Mouse (Mus musculus) hindbrain, embryonic 15.5 days (tissue): ENCODE measurements at regions not wholly inside any gene's neighbourhood (a gene's known extent, or its start where the extent isn't known, plus 50 kb on each side); places are given as distances from the start of the nearest gene placed in this dataset.

Experiments used
- ATAC-seq: fragments of 200-750 bp; cut with Nextera tagmentation; 2 replicates; pipeline ENCODE4 v1.8.0; 2017; ENCODE audit warnings: low read depth, moderate number of reproducible peaks, moderate TSS enrichment; ENCODE audit not compliant: low FRiP score
- H3K27ac ChIP-seq: fragments of 300-500 bp; sonication (generic); replicated peaks from 2 replicates; pipeline ENCODE4 v1.5.1; 2015; ENCODE audit warnings: mild to moderate bottlenecking, inconsistent platforms
- H3K27me3 ChIP-seq: fragments of 300-500 bp; sonication (generic); 2 replicates; pipeline ENCODE4 v1.6.1; 2015; ENCODE audit warnings: control low read depth, inconsistent platforms
- H3K36me3 ChIP-seq: fragments of 300-500 bp; sonication (generic); 2 replicates; pipeline ENCODE4 v1.6.1; 2015; ENCODE audit warnings: control low read depth, inconsistent platforms
- H3K4me1 ChIP-seq: fragments of 300-500 bp; sonication (generic); replicated peaks from 2 replicates; pipeline ENCODE4 v1.6.1; 2015; ENCODE audit warnings: control low read depth, inconsistent platforms
- H3K4me2 ChIP-seq: fragments of 300-500 bp; sonication (generic); 2 replicates; pipeline ENCODE4 v1.6.1; 2015; ENCODE audit warnings: moderate library complexity, mild to moderate bottlenecking, inconsistent platforms
- H3K4me3 ChIP-seq: fragments of 300-500 bp; sonication (generic); 2 replicates; pipeline ENCODE4 v1.5.1; 2015; ENCODE audit warnings: mild to moderate bottlenecking, inconsistent platforms
- H3K9ac ChIP-seq: fragments of 300-500 bp; sonication (generic); 2 replicates; pipeline ENCODE4 v1.6.1; 2015; ENCODE audit warnings: inconsistent platforms
- H3K9me3 ChIP-seq: fragments of 300-500 bp; sonication (generic); 2 replicates; pipeline ENCODE4 v1.6.1; 2016; ENCODE audit warnings: control low read depth, inconsistent platforms
- WGBS: fragments of 180-500 bp; shearing (Covaris S2); methylation state at CpG from one replicate; pipeline ENCODE4 v1.1.7; 2015; 5-methylcytosine and 5-hydroxymethylcytosine counted together

DNA sequence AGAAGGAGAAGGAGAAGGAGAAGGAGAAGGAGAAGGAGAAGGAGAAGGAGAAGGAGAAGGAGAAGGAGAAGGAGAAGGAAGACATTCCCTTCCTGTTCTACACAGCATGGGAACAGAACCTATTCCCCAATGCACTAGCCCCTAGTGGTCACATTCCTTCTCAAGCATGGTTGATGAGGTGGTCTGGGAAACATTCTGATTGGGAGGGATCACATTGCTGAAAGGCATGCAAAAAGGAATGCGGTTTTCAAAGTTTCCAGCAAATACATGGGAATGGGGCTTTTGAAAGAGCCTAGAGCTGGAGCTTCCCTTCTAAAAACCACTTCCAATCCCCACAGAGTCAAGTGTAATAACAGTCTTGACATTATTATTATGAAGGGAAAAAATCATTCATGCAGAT is 197.5 kb downstream of the Efcab1 start:
- no peak for ATAC-seq
- Histone ChIP-seq H3K27ac (no peak overlapping the region), H3K27me3 (no peaks in the 10 kb centered on the region), H3K4me3 (no peak overlapping the region), H3K36me3 (no peaks in the 10 kb centered on the region), H3K9me3 (no peaks in the 10 kb centered on the region), H3K4me2 (no peak overlapping the region), H3K9ac (no peak overlapping the region), H3K4me1 (no peaks in the 10 kb centered on the region)
- 58% methylated on average over 1 of the region's 1 CpGs for WGBS

DNA sequence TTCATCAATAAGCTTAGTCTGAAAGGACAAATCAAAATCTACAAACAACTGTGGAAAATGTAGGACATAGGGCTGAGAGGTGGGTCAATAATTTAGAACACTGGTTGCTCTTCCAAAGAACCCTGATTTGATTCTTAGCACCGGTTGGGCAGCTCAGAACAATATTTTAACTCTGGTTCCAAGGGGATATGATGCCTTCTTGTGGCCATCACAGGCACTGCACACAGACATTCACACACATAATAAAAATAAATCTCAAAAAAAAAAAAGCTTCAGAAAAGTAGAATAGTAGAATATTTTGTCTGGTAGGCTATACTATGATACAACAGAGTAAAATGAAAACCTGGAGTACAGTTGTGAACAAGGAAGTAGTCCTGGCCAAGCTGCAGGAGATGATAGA is 200.8 kb downstream of the Efcab1 start:
- H3K27me3 ChIP-seq: no peaks in the 10 kb centered on the region
- H3K4me2 ChIP-seq: no peak overlapping the region
- no peaks in the 10 kb centered on the region for H3K9me3 ChIP-seq
- no peak overlapping the region for H3K9ac ChIP-seq
- no peak overlapping the region for H3K4me3 ChIP-seq
- no peak for ATAC-seq
- H3K4me1 ChIP-seq: no peaks in the 10 kb centered on the region
- 71% methylated on average over 1 of the region's 1 CpGs for WGBS
- H3K36me3 ChIP-seq: no peaks in the 10 kb centered on the region
- no peak overlapping the region for H3K27ac ChIP-seq

DNA sequence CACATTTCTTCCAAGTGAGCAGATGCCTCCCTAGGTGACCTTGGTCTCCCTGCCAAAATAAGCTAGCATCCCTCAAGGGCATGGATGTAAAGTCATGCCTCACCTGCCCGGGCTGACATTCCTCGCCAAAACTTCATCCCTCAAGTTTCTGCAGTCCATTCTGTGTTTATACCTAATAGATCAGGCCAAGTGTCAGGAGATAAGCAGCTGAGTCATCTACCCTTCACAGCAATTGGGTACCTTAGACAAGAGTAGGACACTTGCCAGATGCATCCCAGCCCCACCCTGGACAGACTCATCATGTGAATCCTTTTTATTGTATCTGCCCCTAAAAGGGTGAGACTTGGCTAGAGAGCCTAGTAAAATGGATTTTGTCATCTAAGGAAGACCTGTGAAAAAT is 204.1 kb upstream of the Gm21897 start:
- Histone ChIP-seq H3K36me3 (no peaks in the 10 kb centered on the region), H3K4me3 (no peak overlapping the region), H3K9ac (no peak overlapping the region), H3K27me3 (no peaks in the 10 kb centered on the region), H3K4me1 (no peaks in the 10 kb centered on the region), H3K9me3 (no peaks in the 10 kb centered on the region), H3K4me2 (no peak overlapping the region), H3K27ac (no peak overlapping the region)
- no peak for ATAC-seq
- WGBS: 90% methylated on average over 2 of the region's 2 CpGs

DNA sequence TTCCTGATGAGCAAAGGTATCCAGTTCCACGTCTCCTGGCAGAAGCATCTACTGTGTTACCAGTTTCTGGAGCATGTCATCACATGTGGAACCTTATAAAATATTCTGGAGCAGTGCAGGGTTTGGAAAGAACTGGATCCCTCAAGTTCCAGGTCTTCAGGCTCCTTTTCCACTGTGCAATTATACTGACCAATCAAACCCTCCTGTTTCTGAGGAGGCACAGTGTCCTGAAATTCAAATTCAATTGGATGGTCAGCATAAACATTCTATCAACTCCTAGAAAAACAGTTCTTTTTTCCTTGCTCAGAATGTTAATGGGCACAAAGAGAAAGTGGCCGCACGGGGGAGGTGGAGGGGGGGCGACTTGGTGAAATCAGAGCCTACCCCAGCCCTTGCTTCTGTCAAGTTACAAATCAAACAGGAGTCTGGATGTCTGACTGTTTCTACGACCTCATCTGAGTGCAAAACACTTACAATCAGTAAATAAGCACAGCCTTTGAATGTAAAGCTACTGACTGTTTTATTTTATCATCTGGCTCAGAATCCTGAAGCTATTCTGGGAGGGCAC is 203.2 kb upstream of the Gm21897 start:
- no peak overlapping the region for H3K4me3 ChIP-seq
- no peaks in the 10 kb centered on the region for H3K27me3 ChIP-seq
- no peak overlapping the region for H3K4me2 ChIP-seq
- H3K9me3 ChIP-seq: no peaks in the 10 kb centered on the region
- H3K36me3 ChIP-seq: no peaks in the 10 kb centered on the region
- ATAC-seq: no peak
- H3K27ac ChIP-seq: no peak overlapping the region
- no peaks in the 10 kb centered on the region for H3K4me1 ChIP-seq
- WGBS: 50% methylated on average over 5 of the region's 5 CpGs
- no peak overlapping the region for H3K9ac ChIP-seq

DNA sequence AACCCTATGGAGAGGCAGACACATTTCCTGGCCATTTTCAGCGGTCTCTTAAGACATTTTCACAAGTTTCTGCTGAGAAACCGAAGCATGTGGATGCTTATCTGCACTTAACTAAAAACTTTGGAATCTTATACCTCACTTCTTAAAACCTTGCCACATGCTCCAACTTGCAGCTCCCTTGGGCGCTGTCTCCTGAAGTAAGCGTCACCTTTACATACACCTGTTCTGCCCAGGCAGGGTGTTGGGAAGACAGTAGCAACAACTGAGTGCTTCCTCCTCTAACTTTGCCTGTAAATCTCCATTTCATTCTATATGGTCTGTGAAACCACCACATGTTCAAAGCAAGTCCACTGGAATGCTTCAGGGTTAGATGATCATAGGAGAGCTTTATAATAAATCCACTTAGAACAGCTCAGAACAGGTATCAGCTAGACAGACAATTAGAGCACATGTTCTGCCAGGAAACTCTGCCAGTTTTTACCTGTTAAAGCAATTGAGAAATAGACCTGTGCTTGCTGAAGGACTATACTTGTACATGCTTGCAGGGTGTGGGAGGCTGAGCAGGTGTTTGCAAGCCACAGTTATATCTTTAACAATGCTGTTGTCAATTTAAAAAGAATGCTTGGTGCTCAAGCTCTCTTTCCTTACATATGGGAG is 202.6 kb upstream of the Gm21897 start:
- 85% methylated on average over 4 of the region's 4 CpGs for WGBS
- H3K9me3 ChIP-seq: no peaks in the 10 kb centered on the region
- H3K27ac ChIP-seq: no peak overlapping the region
- no peak for ATAC-seq
- H3K4me1 ChIP-seq: no peaks in the 10 kb centered on the region
- H3K27me3 ChIP-seq: no peaks in the 10 kb centered on the region
- no peak overlapping the region for H3K4me2 ChIP-seq
- no peak overlapping the region for H3K9ac ChIP-seq
- H3K4me3 ChIP-seq: no peak overlapping the region
- H3K36me3 ChIP-seq: no peaks in the 10 kb centered on the region

DNA sequence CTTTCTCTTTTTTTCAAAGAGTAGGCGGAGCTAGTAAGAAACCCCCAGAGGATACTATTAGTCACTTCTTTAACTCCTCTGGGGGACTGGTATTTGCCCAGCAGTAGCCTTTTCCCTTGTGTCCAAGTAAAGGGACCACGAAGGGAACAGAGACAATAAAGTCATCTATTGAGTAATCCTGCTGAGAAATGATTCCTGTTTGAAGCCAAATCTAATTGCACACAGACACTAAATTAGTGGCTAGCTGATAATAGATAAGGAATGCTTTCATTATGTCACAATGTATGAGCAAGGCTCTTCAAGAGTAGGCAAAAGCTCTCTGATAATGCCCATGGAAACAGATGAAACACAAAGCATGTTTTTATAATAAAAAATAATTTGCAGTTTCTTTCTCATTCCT is 201.9 kb upstream of the Gm21897 start:
- Histone ChIP-seq H3K9me3 (no peaks in the 10 kb centered on the region), H3K4me1 (no peaks in the 10 kb centered on the region), H3K4me3 (no peak overlapping the region), H3K36me3 (no peaks in the 10 kb centered on the region), H3K9ac (no peak overlapping the region), H3K27ac (no peak overlapping the region), H3K27me3 (no peaks in the 10 kb centered on the region), H3K4me2 (no peak overlapping the region)
- WGBS: 39% methylated on average over 2 of the region's 2 CpGs
- no peak for ATAC-seq

DNA sequence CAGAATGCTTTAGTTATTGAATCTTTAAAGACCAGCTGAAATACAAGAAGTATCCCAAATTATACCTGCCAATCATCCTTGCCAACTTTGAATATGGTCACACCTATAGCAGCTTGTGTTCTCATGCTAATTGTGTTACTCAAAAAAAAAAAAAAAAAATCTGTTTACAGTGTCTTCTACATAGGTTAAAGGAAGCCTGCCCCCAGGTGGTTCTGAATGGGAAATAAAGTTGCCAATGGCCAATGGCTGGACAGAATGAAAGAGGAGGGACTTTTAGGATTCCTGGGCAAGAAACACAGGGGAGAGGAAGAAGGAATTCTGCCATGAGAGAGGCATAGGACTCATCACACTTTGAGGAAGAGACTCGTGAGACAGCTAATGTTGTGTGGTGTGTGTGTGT is 197.5 kb upstream of the Gm21897 start:
- Histone ChIP-seq H3K4me2 (no peak overlapping the region), H3K36me3 (no peaks in the 10 kb centered on the region), H3K4me1 (no peaks in the 10 kb centered on the region), H3K9ac (no peak overlapping the region), H3K27me3 (no peaks in the 10 kb centered on the region), H3K9me3 (no peaks in the 10 kb centered on the region), H3K4me3 (no peak overlapping the region), H3K27ac (no peak overlapping the region)
- WGBS: 89% methylated on average over 1 of the region's 1 CpGs
- ATAC-seq: no peak

DNA sequence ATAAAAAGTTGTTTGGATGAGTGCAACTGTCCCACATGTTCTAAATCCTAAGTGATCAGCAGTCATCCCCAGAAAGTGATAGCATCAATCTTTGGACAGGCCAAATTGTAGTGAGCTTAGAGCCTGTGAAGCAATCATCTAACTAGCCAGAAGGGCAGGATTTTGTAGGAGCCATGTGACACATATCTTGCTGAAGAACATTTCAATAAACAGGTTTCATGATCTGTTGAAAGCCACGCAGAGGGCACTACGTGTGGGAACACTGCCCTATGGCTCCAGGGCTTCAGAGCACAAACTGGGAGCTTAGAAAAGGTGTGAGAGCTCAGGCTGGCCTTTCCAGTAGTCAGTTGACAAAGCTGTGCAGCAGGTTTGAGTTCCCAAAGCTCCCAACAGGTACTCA is 188.3 kb upstream of the Gm21897 start:
- 86% methylated on average over 2 of the region's 2 CpGs for WGBS
- Histone ChIP-seq H3K4me3 (no peak overlapping the region), H3K27ac (no peak overlapping the region), H3K4me2 (no peak overlapping the region), H3K9ac (no peak overlapping the region), H3K27me3 (no peaks in the 10 kb centered on the region), H3K36me3 (no peaks in the 10 kb centered on the region), H3K4me1 (no peaks in the 10 kb centered on the region), H3K9me3 (no peaks in the 10 kb centered on the region)
- no peak for ATAC-seq

DNA sequence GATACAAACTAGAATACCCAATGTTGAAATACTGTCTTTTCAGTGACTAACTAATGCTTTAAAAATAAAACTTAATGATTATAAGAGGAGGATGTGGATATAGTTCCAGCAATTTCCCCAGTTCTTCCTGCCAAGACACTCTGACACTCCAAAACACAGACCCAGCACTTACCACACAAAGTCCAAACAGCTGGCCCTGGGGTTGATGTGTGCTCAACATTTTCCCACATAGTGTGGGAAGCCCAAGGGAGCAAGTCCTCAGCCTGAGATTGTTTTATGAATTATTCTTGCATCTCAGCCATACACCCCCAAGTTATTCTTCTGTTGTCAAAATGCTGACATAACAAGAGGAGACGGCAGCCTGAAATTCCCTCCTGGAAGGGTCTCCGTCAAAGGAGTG is 187.5 kb upstream of the Gm21897 start:
- no peak for ATAC-seq
- Histone ChIP-seq H3K9ac (no peak overlapping the region), H3K4me2 (no peak overlapping the region), H3K4me1 (no peaks in the 10 kb centered on the region), H3K36me3 (no peaks in the 10 kb centered on the region), H3K9me3 (no peaks in the 10 kb centered on the region), H3K27me3 (no peaks in the 10 kb centered on the region), H3K4me3 (no peak overlapping the region), H3K27ac (no peak overlapping the region)
- WGBS: 79% methylated on average over 2 of the region's 2 CpGs

DNA sequence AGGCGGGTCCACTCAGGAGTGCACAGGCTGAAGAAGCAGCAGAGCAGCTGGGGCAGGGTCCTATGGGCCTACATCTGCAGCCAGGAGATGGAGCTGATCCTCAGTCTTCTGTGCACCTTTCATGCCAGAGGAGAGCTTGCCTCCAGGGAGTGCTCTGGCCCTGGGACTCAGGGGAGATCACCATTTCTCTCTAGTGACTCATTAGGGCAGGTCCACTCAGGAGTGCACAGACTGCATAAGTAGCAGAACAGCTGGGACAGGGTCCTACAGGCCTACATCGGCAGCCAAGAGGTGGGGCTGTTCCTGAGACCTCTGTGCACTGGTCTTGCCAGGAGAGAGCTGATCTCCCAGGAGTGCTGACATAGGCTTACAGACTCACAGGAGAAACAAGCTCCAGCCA is 159.4 kb upstream of the Gm21897 start:
- H3K9ac ChIP-seq: no peak overlapping the region
- no peak overlapping the region for H3K4me2 ChIP-seq
- H3K36me3 ChIP-seq: no peaks in the 10 kb centered on the region
- H3K4me3 ChIP-seq: no peak overlapping the region
- no peaks in the 10 kb centered on the region for H3K27me3 ChIP-seq
- no peak for ATAC-seq
- no peaks in the 10 kb centered on the region for H3K9me3 ChIP-seq
- WGBS: 82% methylated on average over 2 of the region's 2 CpGs
- no peaks in the 10 kb centered on the region for H3K4me1 ChIP-seq
- H3K27ac ChIP-seq: no peak overlapping the region

DNA sequence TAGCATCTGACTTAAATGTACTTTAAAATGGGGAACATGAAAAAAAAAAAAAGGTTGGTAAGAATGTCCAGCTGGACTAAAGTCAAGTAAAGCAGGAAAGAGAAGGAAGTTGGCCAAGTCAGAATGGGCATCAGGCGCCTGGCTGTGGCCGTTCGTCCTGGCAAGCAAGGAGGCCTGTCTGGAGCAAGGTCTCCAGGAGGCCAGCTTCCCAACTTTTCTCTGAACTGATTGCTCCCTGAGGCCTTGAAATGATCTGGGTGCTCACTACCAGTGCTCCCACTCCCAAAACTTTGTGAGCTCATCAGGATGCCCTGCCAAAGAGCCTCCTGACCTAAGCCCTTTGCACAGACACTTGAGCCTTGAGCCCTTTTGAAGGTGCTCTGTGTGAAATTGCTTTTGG is 141.7 kb upstream of the Gm21897 start:
- H3K27ac ChIP-seq: no peak overlapping the region
- 78% methylated on average over 3 of the region's 3 CpGs for WGBS
- H3K9ac ChIP-seq: no peak overlapping the region
- ATAC-seq: no peak
- no peaks in the 10 kb centered on the region; the same call in 1 of the 2 replicates for H3K9me3 ChIP-seq
- H3K36me3 ChIP-seq: no peaks in the 10 kb centered on the region
- H3K4me1 ChIP-seq: no peaks in the 10 kb centered on the region
- H3K4me3 ChIP-seq: no peak overlapping the region
- H3K27me3 ChIP-seq: no peaks in the 10 kb centered on the region
- H3K4me2 ChIP-seq: no peak overlapping the region

DNA sequence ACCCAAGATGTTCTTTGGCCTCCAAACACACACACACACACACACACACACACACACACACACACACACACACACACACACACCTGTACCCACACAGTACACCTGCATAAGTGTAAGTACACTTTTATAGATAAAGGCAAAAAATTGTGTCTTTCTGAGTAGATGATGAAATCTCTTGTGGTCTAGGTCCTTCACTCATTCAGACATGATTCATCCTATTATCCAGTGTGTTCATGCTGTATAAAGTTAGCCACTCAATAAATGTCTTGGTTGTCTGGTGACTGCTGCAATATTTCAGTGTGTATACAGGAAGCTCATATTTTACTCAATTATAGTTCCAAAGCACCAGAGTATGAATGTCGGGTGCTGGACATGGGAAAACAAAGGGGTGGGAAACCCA is 131.5 kb upstream of the Gm21897 start:
- H3K4me2 ChIP-seq: no peak overlapping the region
- H3K36me3 ChIP-seq: no peaks in the 10 kb centered on the region
- no peak for ATAC-seq
- H3K27ac ChIP-seq: no peak overlapping the region
- H3K4me1 ChIP-seq: no peaks in the 10 kb centered on the region
- no peak overlapping the region for H3K9ac ChIP-seq
- no peaks in the 10 kb centered on the region for H3K27me3 ChIP-seq
- WGBS: 98% methylated on average over 1 of the region's 1 CpGs
- H3K9me3 ChIP-seq: no peaks in the 10 kb centered on the region
- no peak overlapping the region for H3K4me3 ChIP-seq
